Mouse (Mus musculus) midbrain, embryonic 14.5 days (tissue): Measurements from ENCODE around the gene Bora. TPM values are rescaled to one million over a fixed set of nuclear protein-coding genes. Genes with fewer than 3 reads are reported as not detected.

Experiments used
- ATAC-seq: fragments of 200-750 bp; cut with Nextera tagmentation; 2 replicates; pipeline ENCODE4 v1.8.0; 2017; ENCODE audit warnings: moderate number of reproducible peaks, moderate library complexity; ENCODE audit not compliant: low FRiP score, low TSS enrichment
- DNase-seq: peaks from one replicate; pipeline ENCODE4 v3.0.0-alpha.2; 2015
- H3K27ac ChIP-seq: fragments of 300-500 bp; sonication (generic); replicated peaks from 2 replicates; pipeline ENCODE4 v1.5.1; 2014; ENCODE audit warnings: mild to moderate bottlenecking, low read depth, low read length, moderate library complexity
- H3K27me3 ChIP-seq: fragments of 300-500 bp; sonication (generic); 2 replicates; pipeline ENCODE4 v1.6.1; 2014; ENCODE audit warnings: low read length, control low read depth, mixed read lengths; ENCODE audit not compliant: control insufficient read depth, insufficient read depth
- H3K36me3 ChIP-seq: fragments of 300-500 bp; sonication (generic); 2 replicates; pipeline ENCODE4 v1.6.1; 2014; ENCODE audit warnings: low read length, control low read depth; ENCODE audit not compliant: control insufficient read depth, insufficient read depth
- H3K4me1 ChIP-seq: fragments of 300-500 bp; sonication (generic); 2 replicates; pipeline ENCODE4 v1.6.1; 2014; ENCODE audit warnings: mild to moderate bottlenecking, antibody characterized with exemption, low read length, control low read depth; ENCODE audit not compliant: control insufficient read depth, insufficient read depth
- H3K4me2 ChIP-seq: fragments of 300-500 bp; sonication (generic); 2 replicates; pipeline ENCODE4 v1.6.1; 2014; ENCODE audit warnings: mild to moderate bottlenecking, low read length, moderate library complexity
- H3K4me3 ChIP-seq: fragments of 300-500 bp; sonication (generic); replicated peaks from 2 replicates; pipeline ENCODE4 v1.5.1; 2014; ENCODE audit warnings: low read depth, low read length
- H3K9ac ChIP-seq: fragments of 300-500 bp; sonication (generic); replicated peaks from 2 replicates; pipeline ENCODE4 v1.6.1; 2014; ENCODE audit warnings: mild to moderate bottlenecking, low read length, moderate library complexity
- H3K9me3 ChIP-seq: fragments of 300-500 bp; sonication (generic); 2 replicates; pipeline ENCODE4 v1.6.1; 2016; ENCODE audit warnings: low read length, control low read depth, mixed read lengths; ENCODE audit not compliant: control insufficient read depth
- WGBS: fragments of 180-500 bp; shearing (Covaris S2); extraction: QIAGEN DNeasy Blood & Tissue Kit; methylation state at CpG from one replicate; pipeline ENCODE4 v1.1.7; 2014; 5-methylcytosine and 5-hydroxymethylcytosine counted together
- polyA plus RNA-seq: library from polyadenylated mRNA; unstranded; fragments of >200 nt; fragmentation: Nextera tagmentation; extraction: Ambion mirVana; gene quantifications from 2 replicates; pipeline ENCODE4 v1.2.1, GENCODE M21; 2014

Gene Bora
- polyA plus RNA-seq, 1 experiment from 2014 or later, result 16.4 TPM

GRCm38 (mm10) chr14:99124076-99124475 is 78.1 kb downstream of the Bora start:
- 89% methylated on average over 4 of the region's 4 CpGs for WGBS
- Histone ChIP-seq H3K36me3 (peaks cover 13% of the 10 kb centered on the region; the same call in 1 of the 2 replicates), H3K9me3 (no peaks in the 10 kb centered on the region), H3K27ac (no peak overlapping the region), H3K4me3 (no peak overlapping the region), H3K4me1 (no peaks in the 10 kb centered on the region), H3K27me3 (no peaks in the 10 kb centered on the region), H3K9ac (no peak overlapping the region), H3K4me2 (no peak overlapping the region)
- no peak for DNase-seq
- ATAC-seq, result no peak

Other genes with a start within 250 kb of the Bora start
- 0.72 TPM in 1 of 2 replicates, not detected in the other for gene Rpl36a-ps1, start 51.9 kb upstream of the Bora start, polyA plus RNA-seq
- 108 and 112 TPM in 2 replicates for gene Mzt1, start 88 bp upstream of the Bora start, polyA plus RNA-seq
- 18.5 and 19.3 TPM in 2 replicates for gene Pibf1, start 53.2 kb downstream of the Bora start, polyA plus RNA-seq
- 23.5 and 34.2 TPM in 2 replicates for gene Dis3, start 53.5 kb downstream of the Bora start, polyA plus RNA-seq